Mouse (Mus musculus): ENCODE results near the gene Zfp747. TPM values are rescaled to one million over a fixed set of nuclear protein-coding genes. Genes with fewer than 3 reads are reported as not detected.

The Zfp747 gene
- total RNA-seq (2023): 3.9 and 5.9 TPM in 2 replicates

DNA sequence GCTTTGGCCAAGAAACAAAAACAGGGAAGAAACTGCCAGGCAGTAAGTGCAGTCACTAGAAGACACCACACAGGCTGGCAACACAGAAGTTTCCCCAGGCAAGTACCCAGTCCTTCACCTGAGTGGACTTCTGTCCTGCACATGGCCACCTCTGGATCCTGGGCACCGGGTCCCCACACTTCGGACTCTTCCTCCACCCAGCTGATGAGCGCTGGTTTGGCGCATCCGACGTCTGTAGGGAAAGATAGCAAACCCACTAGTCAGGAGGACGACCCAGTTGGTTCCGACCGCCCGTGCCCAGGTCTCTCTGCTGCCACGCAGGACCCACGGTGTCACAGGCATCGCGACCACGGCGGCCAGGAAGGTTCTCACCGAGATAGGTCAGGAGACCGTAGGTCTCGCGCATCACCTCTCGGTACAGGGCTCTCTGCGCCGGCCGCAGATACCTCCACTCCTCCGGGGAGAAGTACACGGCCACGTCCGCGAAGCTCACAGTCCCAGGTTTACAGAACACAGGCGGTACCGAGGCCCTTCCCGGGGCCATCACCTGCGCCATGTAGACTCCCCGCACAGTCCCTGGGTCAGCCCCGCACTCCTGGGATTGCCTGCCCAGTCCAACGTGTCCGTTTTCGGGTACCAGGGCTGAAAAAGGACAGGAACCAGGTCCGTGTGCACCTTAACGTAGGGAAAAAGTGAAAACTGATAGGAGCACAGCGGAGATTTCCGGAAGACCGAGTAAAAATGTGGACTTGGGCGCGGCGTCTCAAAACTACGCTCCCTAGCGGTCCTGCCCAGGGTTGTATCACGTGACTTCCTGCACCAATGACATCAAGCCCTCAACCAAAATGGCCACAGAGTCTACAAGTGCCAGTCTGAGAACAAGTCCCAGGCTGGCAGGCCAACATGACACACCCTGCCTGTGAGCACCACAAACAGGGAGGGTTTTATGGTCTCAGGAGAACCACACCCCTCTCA lies at the start of gene Zfp747:
Zfp747 (minus strand) TSS at position 780 of the 975 bp plus-strand sequence.

DNA sequence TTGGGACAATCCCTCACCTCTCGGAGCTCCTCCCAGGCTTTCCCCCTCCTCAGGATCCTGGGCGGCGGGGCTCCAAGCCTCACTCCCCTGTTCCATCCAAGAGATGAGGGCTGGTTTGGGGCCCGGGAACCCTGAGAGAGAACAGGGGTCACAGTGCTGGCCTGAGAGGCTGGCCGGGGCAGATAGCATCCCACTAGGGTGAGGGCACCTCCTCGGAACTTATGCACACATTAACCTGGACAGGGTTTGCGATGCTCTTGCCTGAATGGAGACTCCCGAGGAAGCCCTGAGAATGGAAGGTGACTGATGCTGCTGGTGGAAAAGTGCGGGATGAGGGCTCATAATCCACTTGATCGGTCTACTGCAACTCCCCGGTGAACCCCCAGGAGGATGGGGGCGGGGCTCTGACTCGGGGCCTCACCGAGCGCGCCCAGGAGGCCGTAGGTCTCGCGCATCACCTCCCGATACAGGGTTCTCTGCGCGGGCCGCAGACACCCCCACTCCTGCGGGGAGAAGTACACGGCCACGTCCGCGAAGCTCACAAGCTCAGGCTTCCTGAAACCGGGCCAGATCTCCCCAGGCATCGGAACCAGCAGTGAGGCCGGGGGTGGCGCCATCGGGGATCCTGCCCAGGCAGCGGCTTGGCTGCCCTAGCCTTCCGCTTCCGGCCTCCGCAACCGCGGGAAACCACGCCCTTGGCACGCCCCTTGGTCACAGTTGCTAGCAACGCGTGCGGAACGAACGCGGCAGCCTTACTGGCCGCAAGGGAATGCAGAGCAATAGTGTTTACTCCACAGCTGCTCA lies 45.7 kb upstream of the Zfp747 start, which contains the start of gene Zfp688:
Zfp688 (minus strand) TSS at position 681 of the 804 bp plus-strand sequence.

GRCm38 (mm10) chr7:127406002-127406987 lies 30.4 kb upstream of the Zfp747 start, which contains the start of gene Zfp764:
Gene Zfp764, minus strand, starts transcription at chr7:127406822.

DNA sequence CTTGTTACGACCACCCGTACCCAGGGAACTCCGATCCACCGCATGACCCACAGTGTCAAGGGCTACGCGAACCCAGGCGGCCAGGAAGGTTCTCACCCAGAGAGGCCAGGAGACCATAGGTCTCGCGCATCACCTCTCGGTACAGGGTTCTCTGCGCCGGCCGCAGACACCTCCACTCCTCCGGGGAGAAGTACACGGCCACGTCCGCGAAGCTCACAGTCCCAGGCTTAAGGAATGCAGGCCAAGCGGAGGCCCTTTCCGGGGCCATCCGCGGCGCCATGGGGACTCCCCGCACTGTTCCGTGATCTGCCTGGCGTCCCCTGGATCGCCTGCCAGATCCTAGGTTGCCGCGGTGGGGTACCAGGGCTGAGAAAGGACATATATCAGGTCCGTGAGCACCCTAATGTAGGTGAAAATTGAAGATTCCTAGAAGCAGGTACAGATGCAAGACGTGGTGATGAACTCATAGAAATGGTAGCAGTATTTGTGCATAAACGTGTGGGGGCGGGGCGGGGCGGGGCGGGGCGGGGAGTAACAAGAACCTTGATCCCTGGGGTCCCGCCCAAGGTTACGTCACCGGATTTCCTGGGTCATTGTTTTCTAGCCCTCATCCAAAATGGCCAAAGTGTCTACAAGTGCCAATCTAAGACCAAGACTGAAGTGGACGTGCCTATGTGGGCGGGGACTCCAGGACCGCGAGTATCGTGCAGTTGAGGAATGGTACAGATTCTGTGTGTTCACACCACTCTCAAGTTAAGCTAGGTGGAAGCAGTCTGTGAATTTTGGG lies 17.5 kb upstream of the Zfp747 start, which contains the start of gene E430018J23Rik:
E430018J23Rik (minus strand) TSS at position 473 of the 787 bp plus-strand sequence.

DNA sequence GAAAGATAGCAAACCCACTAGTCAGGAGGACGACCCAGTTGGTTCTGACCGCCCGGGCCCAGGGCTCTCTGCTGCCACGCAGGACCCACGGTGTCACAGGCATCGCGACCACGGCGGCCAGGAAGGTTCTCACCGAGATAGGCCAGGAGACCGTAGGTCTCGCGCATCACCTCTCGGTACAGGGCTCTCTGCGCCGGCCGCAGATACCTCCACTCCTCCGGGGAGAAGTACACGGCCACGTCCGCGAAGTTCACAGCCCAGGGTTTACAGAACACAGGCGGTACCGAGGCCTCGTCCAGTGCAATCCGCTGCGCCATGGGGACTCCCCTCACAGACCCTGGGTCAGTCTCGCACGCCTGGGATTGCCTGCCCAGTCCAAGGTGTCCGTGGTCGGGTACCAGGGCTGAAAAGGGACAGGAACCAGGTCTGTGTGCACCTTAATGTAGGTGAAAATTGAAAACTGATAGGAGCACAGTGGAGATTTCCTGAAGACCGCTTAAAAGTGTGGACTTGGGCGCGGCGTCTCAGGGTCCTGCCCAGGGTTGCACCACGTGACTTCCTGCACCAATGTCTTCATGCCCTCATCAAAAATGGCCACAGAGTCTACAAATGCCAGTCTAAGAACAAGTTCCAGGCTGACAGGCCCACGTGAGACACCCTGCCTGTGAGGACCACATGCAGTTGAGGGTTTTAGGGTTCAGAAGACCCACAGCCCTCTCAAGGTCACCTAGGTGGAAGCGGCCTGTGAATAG lies 11.0 kb upstream of the Zfp747 start, which contains the start of gene 9130019O22Rik:
9130019O22Rik (minus strand) TSS at position 526 of the 752 bp plus-strand sequence.

DNA sequence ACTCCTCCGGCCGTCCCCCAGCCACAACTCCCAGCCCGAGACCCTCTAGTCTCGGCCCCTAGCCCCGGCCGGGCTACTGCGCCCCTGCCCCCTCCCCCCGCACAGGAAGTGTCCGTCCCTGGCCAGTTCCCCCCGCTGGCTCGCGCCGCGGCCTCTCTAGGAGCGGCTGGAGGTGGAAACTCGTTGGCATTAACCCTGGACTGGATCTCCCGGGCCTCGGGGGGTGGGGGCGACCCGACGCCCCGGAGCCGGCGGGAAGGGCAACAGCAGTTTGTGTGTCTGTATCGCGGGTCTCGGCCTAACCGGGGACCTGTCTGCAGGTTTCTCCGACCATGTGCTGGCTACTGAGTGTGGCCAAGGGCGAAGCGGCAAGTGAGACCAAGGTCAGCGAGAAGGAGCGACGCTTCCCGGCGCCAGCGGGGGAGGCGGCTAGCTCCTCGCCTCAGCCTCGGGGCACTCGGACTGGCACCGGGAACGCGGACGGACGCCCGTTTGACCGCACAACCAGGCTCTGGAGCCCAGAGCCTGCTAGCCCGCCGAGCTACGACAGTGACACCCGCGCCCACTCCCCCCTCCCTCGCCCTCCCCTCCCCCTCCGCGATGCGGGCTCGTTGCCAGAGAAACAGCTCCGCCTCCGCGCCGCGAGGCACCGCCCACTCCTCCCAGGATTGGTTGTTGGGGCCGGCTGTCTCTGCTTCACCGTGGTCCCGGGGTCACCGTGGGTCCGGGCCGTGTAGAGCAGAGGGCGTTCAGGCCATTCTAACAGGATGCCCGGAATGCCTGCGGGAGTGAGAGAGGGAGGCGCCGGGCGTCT lies 30.1 kb downstream of the Zfp747 start, which contains the start of gene Zfp768:
Zfp768 (minus strand) TSS at position 78 of the 814 bp plus-strand sequence.

Other genes starting within 250 kb of the Zfp747 start
- 96.9 and 102 TPM in 2 replicates for gene Spn, start 238.2 kb downstream of the Zfp747 start, total RNA-seq (2023)
- 47.6 and 62.2 TPM in 2 replicates for gene Cd2bp2, start 180.0 kb downstream of the Zfp747 start, total RNA-seq (2023)
- 106 and 122 TPM in 2 replicates for gene Tbc1d10b, start 167.6 kb downstream of the Zfp747 start, total RNA-seq (2023)
- gene Mylpf, start 167.2 kb downstream of the Zfp747 start, total RNA-seq (2023): 6.7 and 11.1 TPM in 2 replicates
- gene Zfp553, start 143.0 kb downstream of the Zfp747 start, total RNA-seq (2023): 2.8 and 4.0 TPM in 2 replicates
- 107 and 123 TPM in 2 replicates for gene Sept1, start 142.9 kb downstream of the Zfp747 start, total RNA-seq (2023)
- gene Zfp771, start 131.8 kb downstream of the Zfp747 start, total RNA-seq (2023): 3.2 and 4.7 TPM in 2 replicates
- 18.4 and 20.9 TPM in 2 replicates for gene Dctpp1, start 115.3 kb downstream of the Zfp747 start, total RNA-seq (2023)
- gene Sephs2, start 102.0 kb downstream of the Zfp747 start, total RNA-seq (2023): 150 and 202 TPM in 2 replicates
- gene Itgal, start 79.8 kb downstream of the Zfp747 start, total RNA-seq (2023): 239 and 332 TPM in 2 replicates
- gene Zfp768, start 30.5 kb downstream of the Zfp747 start, total RNA-seq (2023): 7.5 and 8.1 TPM in 2 replicates
- 1.3 and 1.5 TPM in 2 replicates for gene 9130019O22Rik, start 11.1 kb upstream of the Zfp747 start, total RNA-seq (2023)
- 1.1 and 1.4 TPM in 2 replicates for gene E430018J23Rik, start 17.6 kb upstream of the Zfp747 start, total RNA-seq (2023)
- gene Zfp764, start 30.8 kb upstream of the Zfp747 start, total RNA-seq (2023): 1.5 and 2.2 TPM in 2 replicates
- gene Zfp688, start 46.0 kb upstream of the Zfp747 start, total RNA-seq (2023): 13.2 and 14.6 TPM in 2 replicates
- 2.1 and 3.1 TPM in 2 replicates for gene Zfp689, start 73.1 kb upstream of the Zfp747 start, total RNA-seq (2023)
- 153 and 167 TPM in 2 replicates for gene Prr14, start 83.6 kb upstream of the Zfp747 start, total RNA-seq (2023)
- gene Fbrs, start 103.1 kb upstream of the Zfp747 start, total RNA-seq (2023): 324 and 414 TPM in 2 replicates
- 77.3 and 96.9 TPM in 2 replicates for gene Srcap, start 135.9 kb upstream of the Zfp747 start, total RNA-seq (2023)
- 16.4 and 27.7 TPM in 2 replicates for gene Gm42715, start 143.5 kb upstream of the Zfp747 start, total RNA-seq (2023)
- gene Tmem265, start 185.3 kb upstream of the Zfp747 start, total RNA-seq (2023): not detected in 2 replicates
- gene Phkg2, start 197.3 kb upstream of the Zfp747 start, total RNA-seq (2023): 132 and 168 TPM in 2 replicates
- 18.5 and 19.6 TPM in 2 replicates for gene Ccdc189, start 212.5 kb upstream of the Zfp747 start, total RNA-seq (2023)
- gene Rnf40, start 212.7 kb upstream of the Zfp747 start, total RNA-seq (2023): 199 and 280 TPM in 2 replicates
- 2.6 and 2.7 TPM in 2 replicates for gene Zfp629, start 239.7 kb upstream of the Zfp747 start, total RNA-seq (2023)

Measured in neutrophil, adult 65 days (primary cell).